Mouse (Mus musculus) bone marrow macrophage, adult 2 months (primary cell): ENCODE results near the gene Msmb.
A peak's percentile ranks its signal among the peaks of the same experiment; 100 is the strongest.

Source experiments
- CTCF ChIP-seq: IDR thresholded peaks from 2 replicates; pipeline ENCODE4 v1.5.1; 2012; ENCODE audit warnings: low read depth, mild to moderate bottlenecking, low read length, moderate library complexity
- POLR2A ChIP-seq: IDR thresholded peaks from 2 replicates; pipeline ENCODE4 v1.6.1; 2012; ENCODE audit warnings: mild to moderate bottlenecking, low read depth, low read length, borderline replicate concordance

GRCm38 (mm10) chr14:32192437-32192836 is 50.6 kb downstream of the Msmb start:
- TF ChIP-seq POLR2A (no peak), CTCF (0 out of 2 replicates have a peak, but pooled peaks have one; percentile 38)
